Comparison of ENCODE assay signal across 10 mouse cellular contexts in the genomic region with DNA sequence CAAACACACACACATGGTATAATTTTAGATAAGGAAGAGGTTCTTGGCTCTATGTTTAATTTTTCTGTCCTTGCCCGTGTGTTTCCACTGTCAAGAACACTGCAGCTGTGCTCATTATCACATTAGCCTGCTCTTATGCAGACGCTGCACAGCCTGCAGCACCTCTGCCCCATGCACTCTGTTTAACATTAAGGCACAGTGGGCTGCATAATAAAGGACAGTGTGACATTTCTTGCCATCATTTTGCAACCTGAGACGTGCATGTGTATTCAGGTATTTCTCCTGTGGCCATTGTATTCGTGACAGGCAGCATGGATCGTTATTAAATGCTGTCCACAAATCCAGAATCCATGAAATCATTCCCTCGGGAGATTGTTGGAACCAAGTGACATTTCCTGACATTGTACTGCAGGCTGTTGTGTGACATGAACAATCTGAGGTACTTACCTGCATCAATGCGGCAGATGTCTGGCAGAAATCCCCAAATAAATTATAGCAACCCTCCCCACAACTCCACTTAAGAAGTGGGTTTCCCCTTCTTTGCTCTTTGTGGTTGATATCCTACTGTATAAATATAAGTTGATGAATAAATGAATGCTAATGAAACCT. TPM values are rescaled to one million over a fixed set of nuclear protein-coding genes. Genes with fewer than 3 reads are reported as not detected.
A peak's percentile ranks its signal among the peaks of the same experiment; 100 is the strongest.
DNase-seq lines count a peak whose midpoint lies in the region; ATAC-seq and TF ChIP-seq lines count a peak whose summit lies in the region.
"Had no signal": no experiment of that assay in that cellular context is flagged by ENCODE, and none has a peak within 500 bp of the region (broad histone marks: within the 10 kb centered on the region; RNA-seq: fewer than 3 reads in every experiment).

No protein-coding gene starts in this region.

- 44% methylated on average over 7 of the region's 7 CpGs for WGBS in kidney, embryonic 14.5 days
- WGBS in kidney, adult 2 months: 35% methylated on average over 7 of the region's 7 CpGs
- WGBS in embryonic facial prominence, embryonic 13.5 days: 27% methylated on average over 7 of the region's 7 CpGs
- 23% methylated on average over 7 of the region's 7 CpGs for WGBS in hindbrain, embryonic 14.5 days
- 21% methylated on average over 7 of the region's 7 CpGs for WGBS in midbrain, embryonic 16.5 days

- no peak for TF ChIP-seq POLR2A in kidney, adult 2 months (IDR thresholded peaks at IDR 0.05; ENCODE audit: low read depth, low read length)

- no peaks in the 10 kb centered on the region for H3K27me3 ChIP-seq in kidney, embryonic 14.5 days (ENCODE audit: control insufficient read depth, insufficient read depth, low read length)
- H3K27me3 ChIP-seq in kidney, adult 2 months (replicated peaks; ENCODE audit: control insufficient read depth, insufficient read depth, low read length): no peaks in the 10 kb centered on the region
- no peaks in the 10 kb centered on the region for H3K27me3 ChIP-seq in embryonic facial prominence, embryonic 13.5 days
- no peaks in the 10 kb centered on the region for H3K27me3 ChIP-seq in hindbrain, embryonic 14.5 days (ENCODE audit: control insufficient read depth, insufficient read depth, low read length)
- H3K27me3 ChIP-seq in midbrain, embryonic 16.5 days (ENCODE audit: control insufficient read depth, insufficient read depth, low read depth, low read length): no peaks in the 10 kb centered on the region
- H3K27me3 ChIP-seq: megakaryocyte, embryonic 14.5 days had no signal

- no peak overlapping the region for H3K4me3 ChIP-seq in kidney, embryonic 14.5 days (ENCODE audit: low read length)
- no peak overlapping the region for H3K4me3 ChIP-seq in kidney, adult 2 months (ENCODE audit: insufficient read depth, low read depth, low read length)
- H3K4me3 ChIP-seq in embryonic facial prominence, embryonic 13.5 days: no peak overlapping the region
- no peak overlapping the region for H3K4me3 ChIP-seq in hindbrain, embryonic 14.5 days (replicated peaks; ENCODE audit: low read length)
- H3K4me3 ChIP-seq in midbrain, embryonic 16.5 days (ENCODE audit: low read depth, low read length): no peak overlapping the region
- H3K4me3 ChIP-seq: megakaryocyte, embryonic 14.5 days had no signal

- no peak for DNase-seq in kidney, adult 2 months
- DNase-seq in hindbrain, embryonic 14.5 days (ENCODE audit: low spot score): no peak
- DNase-seq in left cerebral cortex, postnatal 36 days (ENCODE audit: low spot score in 2 of 2): no peak
- DNase-seq in urinary bladder, postnatal 14 days (ENCODE audit: low spot score): no peak
- no peak for DNase-seq in adrenal gland, adult 18-20 months (ENCODE audit: low spot score in 2 of 2)
- DNase-seq: thymus, postnatal 4 days had no signal

- no peak for TF ChIP-seq CTCF in kidney, adult 2 months (conservative IDR thresholded peaks at IDR 0.05; ENCODE audit: insufficient read depth, insufficient read length, low read depth, low read length)

- H3K4me2 ChIP-seq in kidney, embryonic 14.5 days (replicated peaks; ENCODE audit: low read depth, low read length): no peak overlapping the region
- no peak overlapping the region for H3K4me2 ChIP-seq in embryonic facial prominence, embryonic 13.5 days
- peak overlapping the region; percentile 5 for H3K4me2 ChIP-seq in hindbrain, embryonic 14.5 days (replicated peaks)
- H3K4me2 ChIP-seq in midbrain, embryonic 16.5 days (ENCODE audit: low read length): peak overlapping the region; percentile 33

- no peak for ATAC-seq in kidney, embryonic 14.5 days (ENCODE audit: low FRiP score, low TSS enrichment)
- ATAC-seq in embryonic facial prominence, embryonic 13.5 days (ENCODE audit: insufficient number of reproducible peaks, insufficient read depth, low FRiP score, low TSS enrichment, low read depth): no peak
- ATAC-seq in hindbrain, embryonic 14.5 days (ENCODE audit: low FRiP score): 0 out of 2 replicates have a peak, but pooled peaks have one; percentile 16
- peak; percentile 47; the same call in 1 of the 2 replicates for ATAC-seq in midbrain, embryonic 16.5 days

- H3K9ac ChIP-seq in kidney, embryonic 14.5 days (ENCODE audit: low read depth, low read length): no peak overlapping the region
- H3K9ac ChIP-seq in embryonic facial prominence, embryonic 13.5 days: no peak overlapping the region
- peak overlapping the region; percentile 45 for H3K9ac ChIP-seq in hindbrain, embryonic 14.5 days
- H3K9ac ChIP-seq in midbrain, embryonic 16.5 days (ENCODE audit: low read depth, low read length): peak overlapping the region; percentile 45

- H3K9me3 ChIP-seq in kidney, embryonic 14.5 days (ENCODE audit: control insufficient read depth, low read length): no peaks in the 10 kb centered on the region
- no peaks in the 10 kb centered on the region for H3K9me3 ChIP-seq in embryonic facial prominence, embryonic 13.5 days
- no peaks in the 10 kb centered on the region for H3K9me3 ChIP-seq in hindbrain, embryonic 14.5 days (ENCODE audit: control insufficient read depth, low read length)
- no peaks in the 10 kb centered on the region for H3K9me3 ChIP-seq in midbrain, embryonic 16.5 days (replicated peaks; ENCODE audit: control insufficient read depth, low read length, poor library complexity, severe bottlenecking)
- H3K9me3 ChIP-seq: megakaryocyte, embryonic 14.5 days had no signal

- no peaks in the 10 kb centered on the region for H3K36me3 ChIP-seq in kidney, embryonic 14.5 days (ENCODE audit: control insufficient read depth, insufficient read depth, low read length)
- no peaks in the 10 kb centered on the region for H3K36me3 ChIP-seq in kidney, adult 2 months (ENCODE audit: control insufficient read depth, insufficient read depth, low read length)
- no peaks in the 10 kb centered on the region for H3K36me3 ChIP-seq in embryonic facial prominence, embryonic 13.5 days
- H3K36me3 ChIP-seq in hindbrain, embryonic 14.5 days (replicated peaks; ENCODE audit: control insufficient read depth, insufficient read depth): no peaks in the 10 kb centered on the region
- no peaks in the 10 kb centered on the region for H3K36me3 ChIP-seq in midbrain, embryonic 16.5 days (ENCODE audit: control insufficient read depth, insufficient read depth, low read length)

- peaks cover 24% of the 10 kb centered on the region; the same call in 1 of the 2 replicates for H3K4me1 ChIP-seq in kidney, embryonic 14.5 days (ENCODE audit: control insufficient read depth, insufficient read depth, low read length)
- H3K4me1 ChIP-seq in kidney, adult 2 months (ENCODE audit: control insufficient read depth, insufficient read depth, low read length): no peaks in the 10 kb centered on the region
- peaks cover 51% of the 10 kb centered on the region for H3K4me1 ChIP-seq in embryonic facial prominence, embryonic 13.5 days
- peaks cover 62% of the 10 kb centered on the region for H3K4me1 ChIP-seq in hindbrain, embryonic 14.5 days (replicated peaks; ENCODE audit: control insufficient read depth, insufficient read depth, low read length)
- H3K4me1 ChIP-seq in midbrain, embryonic 16.5 days (ENCODE audit: control insufficient read depth, insufficient read depth, low read length): peaks cover 57% of the 10 kb centered on the region

- intact Hi-C loops in left cerebral cortex, postnatal 36 days (cut with DNase I): no loop called here

- H3K27ac ChIP-seq in kidney, embryonic 14.5 days (ENCODE audit: low read depth, low read length): peak overlapping the region; percentile 30; the same call in 1 of the 2 replicates
- no peak overlapping the region for H3K27ac ChIP-seq in kidney, adult 2 months (ENCODE audit: insufficient read depth, low read depth, low read length)
- H3K27ac ChIP-seq in embryonic facial prominence, embryonic 13.5 days: peak overlapping the region; percentile 48; the same call in 1 of the 2 replicates
- peak overlapping the region; percentile 84 for H3K27ac ChIP-seq in hindbrain, embryonic 14.5 days
- H3K27ac ChIP-seq in midbrain, embryonic 16.5 days (ENCODE audit: low read length): peak overlapping the region; percentile 80

RNA-seq across cellular contexts. Expression of a gene that starts 4.8 kb away (rescaled TPM):
- polyA plus RNA-seq in kidney, embryonic 14.5 days (2014; fragmentation: Nextera tagmentation; extraction: Ambion mirVana): 0.29 and 0.47 TPM in 2 replicates
- 0.08 TPM in 1 of 2 replicates, not detected in the other for polyA plus RNA-seq in kidney, adult 2 months (2012; rRNA removed)
- polyA plus RNA-seq in embryonic facial prominence, embryonic 13.5 days (2015; fragmentation: Nextera tagmentation; extraction: Ambion mirVana): 0.18 and 0.25 TPM in 2 replicates
- polyA plus RNA-seq in hindbrain, embryonic 14.5 days (2014; fragmentation: Nextera tagmentation; extraction: Ambion mirVana): 7.6 and 7.8 TPM in 2 replicates
- 7.2 and 7.3 TPM in 2 replicates for polyA plus RNA-seq in midbrain, embryonic 16.5 days (2015; fragmentation: Nextera tagmentation; extraction: Ambion mirVana)
- 10 to 100 TPM; 59.7 to 61.7 TPM for total RNA-seq in left cerebral cortex, postnatal 36 days (2021)
- total RNA-seq in adrenal gland, adult 18-20 months (2021): 1 to 10 TPM; 1.6 to 2.0 TPM

RNA-seq across cellular contexts. Expression of a gene that starts 4.9 kb away (rescaled TPM):
- polyA plus RNA-seq in kidney, embryonic 14.5 days (2014; fragmentation: Nextera tagmentation; extraction: Ambion mirVana): 17.5 and 21.4 TPM in 2 replicates
- 0.81 and 1.0 TPM in 2 replicates for polyA plus RNA-seq in kidney, adult 2 months (2012; rRNA removed)
- 20.7 and 22.1 TPM in 2 replicates for polyA plus RNA-seq in embryonic facial prominence, embryonic 13.5 days (2015; fragmentation: Nextera tagmentation; extraction: Ambion mirVana)
- 4.4 and 5.4 TPM in 2 replicates for polyA plus RNA-seq in hindbrain, embryonic 14.5 days (2014; fragmentation: Nextera tagmentation; extraction: Ambion mirVana)
- 6.4 and 6.9 TPM in 2 replicates for polyA plus RNA-seq in midbrain, embryonic 16.5 days (2015; fragmentation: Nextera tagmentation; extraction: Ambion mirVana)
- 1 to 10 TPM; 2.1 to 2.3 TPM for total RNA-seq in left cerebral cortex, postnatal 36 days (2021)
- total RNA-seq in adrenal gland, adult 18-20 months (2021): 10 to 100 TPM; 18.3 TPM

RNA-seq across cellular contexts. Expression of a gene that starts 28.2 kb away (rescaled TPM):
- polyA plus RNA-seq in kidney, embryonic 14.5 days (2014; fragmentation: Nextera tagmentation; extraction: Ambion mirVana): 0.51 and 0.74 TPM in 2 replicates
- polyA plus RNA-seq in kidney, adult 2 months (2012; rRNA removed): 0.01 and 0.06 TPM in 2 replicates
- 1.2 and 1.7 TPM in 2 replicates for polyA plus RNA-seq in embryonic facial prominence, embryonic 13.5 days (2015; fragmentation: Nextera tagmentation; extraction: Ambion mirVana)
- polyA plus RNA-seq in hindbrain, embryonic 14.5 days (2014; fragmentation: Nextera tagmentation; extraction: Ambion mirVana): 52.1 and 63.2 TPM in 2 replicates
- 83.1 and 89.5 TPM in 2 replicates for polyA plus RNA-seq in midbrain, embryonic 16.5 days (2015; fragmentation: Nextera tagmentation; extraction: Ambion mirVana)
- total RNA-seq in left cerebral cortex, postnatal 36 days (2021): 100 to 1,000 TPM; 109 to 111 TPM
- total RNA-seq in adrenal gland, adult 18-20 months (2021): 1 to 10 TPM; 3.5 to 4.0 TPM

RNA-seq across cellular contexts. Expression of a gene that starts 40.1 kb away (rescaled TPM):
- polyA plus RNA-seq in kidney, embryonic 14.5 days (2014; fragmentation: Nextera tagmentation; extraction: Ambion mirVana): 103 and 115 TPM in 2 replicates
- polyA plus RNA-seq in kidney, adult 2 months (2012; rRNA removed): 199 and 226 TPM in 2 replicates
- 109 and 112 TPM in 2 replicates for polyA plus RNA-seq in embryonic facial prominence, embryonic 13.5 days (2015; fragmentation: Nextera tagmentation; extraction: Ambion mirVana)
- polyA plus RNA-seq in hindbrain, embryonic 14.5 days (2014; fragmentation: Nextera tagmentation; extraction: Ambion mirVana): 123 and 129 TPM in 2 replicates
- 118 and 127 TPM in 2 replicates for polyA plus RNA-seq in midbrain, embryonic 16.5 days (2015; fragmentation: Nextera tagmentation; extraction: Ambion mirVana)
- 100 to 1,000 TPM; 159 to 168 TPM for total RNA-seq in left cerebral cortex, postnatal 36 days (2021)
- total RNA-seq in adrenal gland, adult 18-20 months (2021): 10 to 100 TPM; 88.9 to 95.2 TPM

RNA-seq across cellular contexts. Expression of a gene that starts 43.2 kb away (rescaled TPM):
- 2.5 and 5.5 TPM in 2 replicates for polyA plus RNA-seq in kidney, embryonic 14.5 days (2014; fragmentation: Nextera tagmentation; extraction: Ambion mirVana)
- 3.6 and 4.0 TPM in 2 replicates for polyA plus RNA-seq in kidney, adult 2 months (2012; rRNA removed)
- 10.5 and 10.9 TPM in 2 replicates for polyA plus RNA-seq in embryonic facial prominence, embryonic 13.5 days (2015; fragmentation: Nextera tagmentation; extraction: Ambion mirVana)
- polyA plus RNA-seq in hindbrain, embryonic 14.5 days (2014; fragmentation: Nextera tagmentation; extraction: Ambion mirVana): 96.1 and 96.4 TPM in 2 replicates
- polyA plus RNA-seq in midbrain, embryonic 16.5 days (2015; fragmentation: Nextera tagmentation; extraction: Ambion mirVana): 186 and 206 TPM in 2 replicates
- total RNA-seq in left cerebral cortex, postnatal 36 days (2021): 100 to 1,000 TPM; 249 to 288 TPM
- total RNA-seq in adrenal gland, adult 18-20 months (2021): 10 to 100 TPM; 24.4 to 33.3 TPM

Comparison
In these comparisons a context has a peak if more than half of its experiments do, and no peak if none do; other contexts are left out.
1. ATAC-seq: peak in hindbrain, embryonic 14.5 days (single experiment) and midbrain, embryonic 16.5 days (single experiment); none in kidney, embryonic 14.5 days (single experiment) and embryonic facial prominence, embryonic 13.5 days (single experiment).
2. H3K4me2 ChIP-seq: peak in hindbrain, embryonic 14.5 days (single experiment) and midbrain, embryonic 16.5 days (single experiment); none in kidney, embryonic 14.5 days (single experiment) and embryonic facial prominence, embryonic 13.5 days (single experiment).
3. H3K9ac ChIP-seq: peak in hindbrain, embryonic 14.5 days (single experiment) and midbrain, embryonic 16.5 days (single experiment); none in kidney, embryonic 14.5 days (single experiment) and embryonic facial prominence, embryonic 13.5 days (single experiment).
4. RNA of a gene that starts 28.2 kb away (polyA plus RNA-seq): 83.1 to 89.5 TPM in midbrain, embryonic 16.5 days and 52.1 to 63.2 TPM in hindbrain, embryonic 14.5 days; 1.2 to 1.7 TPM in embryonic facial prominence, embryonic 13.5 days, 0.51 to 0.74 TPM in kidney, embryonic 14.5 days and 0.01 to 0.06 TPM in kidney, adult 2 months; every median in the first group is over 10 times any median in the second.